Mouse (Mus musculus): Measurements from ENCODE around the gene Gm5150. TPM values are rescaled to one million over a fixed set of nuclear protein-coding genes. Genes with fewer than 3 reads are reported as not detected.

The Gm5150 gene
- total and polyA plus RNA-seq, 3 experiments: not detected

DNA sequence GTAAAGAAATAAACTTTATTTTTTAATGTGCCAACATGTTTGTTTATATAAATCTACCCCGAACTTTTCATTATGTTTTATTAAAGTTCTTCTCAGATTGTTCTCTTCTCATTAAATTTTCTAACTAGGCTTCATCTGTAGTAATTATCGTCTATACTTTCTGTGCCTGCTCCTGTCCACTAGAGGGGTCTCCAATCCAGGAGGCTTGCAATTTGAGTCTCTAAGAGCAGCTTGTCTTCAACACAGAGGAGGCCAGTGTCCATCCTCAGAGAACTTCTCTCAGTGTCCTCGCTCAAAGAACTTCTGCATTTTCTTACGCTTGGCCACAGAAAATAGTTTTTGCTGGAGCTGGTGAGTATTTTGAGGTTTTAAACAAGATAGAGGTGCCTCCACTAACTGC, 41.1 kb upstream of the Gm5150 start:
- in situ Hi-C loops (cut with MboI; ENCODE audit: low pct_ligation_motif_present, low pct_unique_long_range_greater_than_20kb, low sequenced_read_pairs) (loop anchor here (5.0 to 25.0 kb wide), 2 partner anchors 40 to 760 kb away; no protein-coding TSS in a partner anchor), dilution Hi-C loops (cut with MboI; ENCODE audit: extremely low pct_ligation_motif_present, extremely low pct_unique_long_range_greater_than_20kb, low sequenced_read_pairs) (no loop called here)
- Histone ChIP-seq H3K9me3 (replicated peaks; ENCODE audit: low read length) (no peaks in the 10 kb centered on the region), H3K4me1 (ENCODE audit: control insufficient read depth in 1 of 2, insufficient read depth in 2 of 2) (peaks cover 0 to 4% of the 10 kb centered on the region in 2 experiments; a peak in 1 of 4 replicates), H3K27ac (ENCODE audit: insufficient read depth, low read depth) (no peak overlapping the region), H3K79me2 (replicated peaks; ENCODE audit: control insufficient read depth, extremely low read depth, insufficient read depth, poor library complexity, severe bottlenecking) (no peaks in the 10 kb centered on the region), H3K27me3 (replicated peaks) (no peaks in the 10 kb centered on the region), H3K4me3 (replicated peaks in 1 of 3; ENCODE audit: low read depth in 2 of 3, low read length in 2 of 3, poor library complexity in 1 of 3) (no peak overlapping the region), H3K4me2 (ENCODE audit: insufficient read depth, low read depth, poor library complexity, severe bottlenecking) (no peak overlapping the region; the same call in 1 of the 2 replicates), H3K9ac (ENCODE audit: insufficient read depth, low read depth) (no peak overlapping the region), H3K36me3 (replicated peaks in 1 of 2; ENCODE audit: control insufficient read depth in 1 of 2, insufficient read depth in 1 of 2, low read length in 1 of 2) (no peaks in the 10 kb centered on the region)
- peak; percentile 89 for TF ChIP-seq ZC3H11A (IDR thresholded peaks at IDR 0.05; ENCODE audit: low read depth, low read length)
- TF ChIP-seq MEF2A (IDR thresholded peaks at IDR 0.05; ENCODE audit: borderline replicate concordance, low read depth, low read length): no peak
- peak; percentile 97 for TF ChIP-seq RAD21 (IDR thresholded peaks at IDR 0.05; ENCODE audit: low read depth, low read length)
- peak in 1 of 2 experiments; percentile 98; a peak in 3 of 4 replicates for TF ChIP-seq CTCF (conservative IDR thresholded peaks at IDR 0.05 in 1 of 2, IDR thresholded peaks at IDR 0.05 in 1 of 2; ENCODE audit: low read depth in 2 of 2, low read length in 2 of 2)
- TF ChIP-seq SMC3 (IDR thresholded peaks at IDR 0.05; ENCODE audit: low read depth, low read length): peak; percentile 99
- no peak for TF ChIP-seq E2F4 (IDR thresholded peaks at IDR 0.05; ENCODE audit: insufficient replicate concordance, low read depth, low read length)
- TF ChIP-seq IRF4 (IDR thresholded peaks at IDR 0.05; ENCODE audit: low read depth, low read length): 0 out of 2 replicates have a peak, but pooled peaks have one; percentile 25
- DNase-seq (ENCODE audit: extremely low read depth): peak; percentile 64

GRCm38 (mm10) chr3:16043315-16043714, 37.1 kb upstream of the Gm5150 start:
- H3K4me2 ChIP-seq (ENCODE audit: insufficient read depth, low read depth, poor library complexity, severe bottlenecking): 0 out of 2 replicates have a peak overlapping the region, but pooled peaks have one; percentile 29
- in situ Hi-C loops (cut with MboI; ENCODE audit: low pct_ligation_motif_present, low pct_unique_long_range_greater_than_20kb, low sequenced_read_pairs): loop anchor here (25.0 kb wide), 1 partner anchor 756 kb away; no protein-coding TSS in a partner anchor
- TF ChIP-seq MXI1 (IDR thresholded peaks at IDR 0.05; ENCODE audit: low read depth, low read length) (0 out of 2 replicates have a peak, but pooled peaks have one; percentile 25), TBP (conservative IDR thresholded peaks at IDR 0.05; ENCODE audit: low read depth, low read length) (no peak), UBTF (IDR thresholded peaks at IDR 0.05; ENCODE audit: low read depth, low read length) (no peak), SIN3A (IDR thresholded peaks at IDR 0.05; ENCODE audit: low read length) (peak; percentile 35; the same call in 1 of the 2 replicates), JUND (conservative IDR thresholded peaks at IDR 0.05; ENCODE audit: low read depth, low read length) (0 out of 2 replicates have a peak, but pooled peaks have one; percentile 11), ZMIZ1 (IDR thresholded peaks at IDR 0.05; ENCODE audit: low read depth, low read length) (no peak), MAFK (IDR thresholded peaks at IDR 0.05; ENCODE audit: insufficient replicate concordance, low read length) (peak; percentile 61; the same call in 1 of the 2 replicates), IRF4 (IDR thresholded peaks at IDR 0.05; ENCODE audit: low read depth, low read length) (0 out of 2 replicates have a peak, but pooled peaks have one; percentile 25), SMC3 (IDR thresholded peaks at IDR 0.05; ENCODE audit: low read depth, low read length) (peak; percentile 71), NELFE (IDR thresholded peaks at IDR 0.05; ENCODE audit: low read depth, low read length) (no peak), CTCF (conservative IDR thresholded peaks at IDR 0.05 in 1 of 2, IDR thresholded peaks at IDR 0.05 in 1 of 2; ENCODE audit: low read depth in 2 of 2, low read length in 2 of 2) (peak; percentile 54 to 85), RAD21 (IDR thresholded peaks at IDR 0.05; ENCODE audit: low read depth, low read length) (peak; percentile 85), CHD2 (IDR thresholded peaks at IDR 0.05; ENCODE audit: low read length) (no peak), POLR2AphosphoS2 (IDR thresholded peaks at IDR 0.05; ENCODE audit: low read depth, low read length) (no peak)
- no peak overlapping the region for H3K4me3 ChIP-seq (replicated peaks in 1 of 3; ENCODE audit: low read depth in 2 of 3, low read length in 2 of 3, poor library complexity in 1 of 3)
- no peak overlapping the region for H3K9ac ChIP-seq (ENCODE audit: insufficient read depth, low read depth)
- H3K36me3 ChIP-seq (replicated peaks in 1 of 2; ENCODE audit: control insufficient read depth in 1 of 2, insufficient read depth in 1 of 2, low read length in 1 of 2): no peaks in the 10 kb centered on the region
- no peaks in the 10 kb centered on the region for H3K79me2 ChIP-seq (replicated peaks; ENCODE audit: control insufficient read depth, extremely low read depth, insufficient read depth, poor library complexity, severe bottlenecking)
- H3K27ac ChIP-seq (ENCODE audit: insufficient read depth, low read depth): no peak overlapping the region
- no peaks in the 10 kb centered on the region for H3K27me3 ChIP-seq (replicated peaks)
- no peaks in the 10 kb centered on the region for H3K9me3 ChIP-seq (replicated peaks; ENCODE audit: low read length)
- DNase-seq (ENCODE audit: extremely low read depth): peak; percentile 49
- peaks cover 0 to 4% of the 10 kb centered on the region in 2 experiments; a peak in 1 of 4 replicates for H3K4me1 ChIP-seq (ENCODE audit: control insufficient read depth in 1 of 2, insufficient read depth in 2 of 2)
- dilution Hi-C loops (cut with MboI; ENCODE audit: extremely low pct_ligation_motif_present, extremely low pct_unique_long_range_greater_than_20kb, low sequenced_read_pairs): no loop called here

Data from CH12.LX (cell line).